Mouse (Mus musculus): Measurements from ENCODE around the gene AI481877. TPM values are rescaled to one million over a fixed set of nuclear protein-coding genes. Genes with fewer than 3 reads are reported as not detected.
A peak's percentile ranks its signal among the peaks of the same experiment; 100 is the strongest.

The AI481877 gene
- total and polyA plus RNA-seq, 3 experiments = not detected

- Histone ChIP-seq H3K4me3 (no peak overlapping the region), H3K4me1 (ENCODE audit: control insufficient read depth, insufficient read depth, low read length) (peaks cover 2% of the 10 kb centered on the region), H3K36me3 (ENCODE audit: control insufficient read depth, insufficient read depth, low read length) (peaks cover 8% of the 10 kb centered on the region; the same call in 1 of the 2 replicates), H3K9ac (ENCODE audit: low read depth, low read length) (no peak overlapping the region), H3K79me2 (replicated peaks; ENCODE audit: control insufficient read depth, insufficient read depth, low read length) (no peaks in the 10 kb centered on the region), H3K27me3 (ENCODE audit: control insufficient read depth, insufficient read depth, low read length) (no peaks in the 10 kb centered on the region), H3K27ac (peak overlapping the region; percentile 18; the same call in 1 of the 2 replicates)
- DNase-seq = no peak
- WGBS = 30% methylated on average over 6 of the region's 6 CpGs
- TF ChIP-seq CTCF (IDR thresholded peaks at IDR 0.05) (no peak), POLR2A (IDR thresholded peaks at IDR 0.05; ENCODE audit: insufficient read depth, low read depth, low read length) (no peak), EP300 (IDR thresholded peaks at IDR 0.05; ENCODE audit: insufficient read depth, low read depth, low read length) (no peak)
- intact Hi-C loops (cut with DNase I) = no loop called here
Measured at GRCm38 (mm10) chr4:59175929-59176328, 37.1 kb upstream of the AI481877 start.

- no peak overlapping the region for H3K4me3 ChIP-seq
- peaks cover 2% of the 10 kb centered on the region for H3K4me1 ChIP-seq (ENCODE audit: control insufficient read depth, insufficient read depth, low read length)
- no peak overlapping the region for H3K9ac ChIP-seq (ENCODE audit: low read depth, low read length)
- TF ChIP-seq CTCF (IDR thresholded peaks at IDR 0.05) = no peak
- TF ChIP-seq EP300 (IDR thresholded peaks at IDR 0.05; ENCODE audit: insufficient read depth, low read depth, low read length) = peak; percentile 58; the same call in 1 of the 2 replicates
- no peak for TF ChIP-seq POLR2A (IDR thresholded peaks at IDR 0.05; ENCODE audit: insufficient read depth, low read depth, low read length)
- DNase-seq = peak in 1 of 2 experiments; percentile 55
- peaks cover 8% of the 10 kb centered on the region; the same call in 1 of the 2 replicates for H3K36me3 ChIP-seq (ENCODE audit: control insufficient read depth, insufficient read depth, low read length)
- no peaks in the 10 kb centered on the region for H3K79me2 ChIP-seq (replicated peaks; ENCODE audit: control insufficient read depth, insufficient read depth, low read length)
- intact Hi-C loops (cut with DNase I) = no loop called here
- H3K27me3 ChIP-seq (ENCODE audit: control insufficient read depth, insufficient read depth, low read length) = no peaks in the 10 kb centered on the region
- H3K27ac ChIP-seq = peak overlapping the region; percentile 84
- WGBS = 35% methylated on average over 4 of the region's 4 CpGs
Measured at GRCm38 (mm10) chr4:59175003-59175402, 36.2 kb upstream of the AI481877 start.

- H3K27ac ChIP-seq = no peak overlapping the region; the same call in 1 of the 2 replicates
Measured at GRCm38 (mm10) chr4:59173181-59173922, 34.6 kb upstream of the AI481877 start.

GRCm38 (mm10) chr4:59172616-59173015, 33.8 kb upstream of the AI481877 start:
- no peak overlapping the region for H3K9ac ChIP-seq (ENCODE audit: low read depth, low read length)
- H3K4me3 ChIP-seq = no peak overlapping the region
- 0 out of 2 replicates have a peak overlapping the region, but pooled peaks have one; percentile 31 for H3K27ac ChIP-seq
- no peaks in the 10 kb centered on the region for H3K79me2 ChIP-seq (replicated peaks; ENCODE audit: control insufficient read depth, insufficient read depth, low read length)
- peaks cover 2% of the 10 kb centered on the region for H3K4me1 ChIP-seq (ENCODE audit: control insufficient read depth, insufficient read depth, low read length)
- intact Hi-C loops (cut with DNase I) = no loop called here
- H3K36me3 ChIP-seq (ENCODE audit: control insufficient read depth, insufficient read depth, low read length) = peaks cover 8% of the 10 kb centered on the region; the same call in 1 of the 2 replicates
- H3K27me3 ChIP-seq (ENCODE audit: control insufficient read depth, insufficient read depth, low read length) = no peaks in the 10 kb centered on the region
- DNase-seq = no peak
- 44% methylated on average over 2 of the region's 2 CpGs for WGBS
- TF ChIP-seq EP300 (IDR thresholded peaks at IDR 0.05; ENCODE audit: insufficient read depth, low read depth, low read length) = no peak
- TF ChIP-seq CTCF (IDR thresholded peaks at IDR 0.05) = no peak
- no peak for TF ChIP-seq POLR2A (IDR thresholded peaks at IDR 0.05; ENCODE audit: insufficient read depth, low read depth, low read length)

More at GRCm38 (mm10) chr4:59173181-59173922, 34.6 kb upstream of the AI481877 start:
- Histone ChIP-seq H3K4me3 (no peak overlapping the region), H3K36me3 (ENCODE audit: control insufficient read depth, insufficient read depth, low read length) (peaks cover 8% of the 10 kb centered on the region; the same call in 1 of the 2 replicates), H3K9ac (ENCODE audit: low read depth, low read length) (no peak overlapping the region), H3K4me1 (ENCODE audit: control insufficient read depth, insufficient read depth, low read length) (peaks cover 2% of the 10 kb centered on the region), H3K27me3 (ENCODE audit: control insufficient read depth, insufficient read depth, low read length) (no peaks in the 10 kb centered on the region), H3K79me2 (replicated peaks; ENCODE audit: control insufficient read depth, insufficient read depth, low read length) (no peaks in the 10 kb centered on the region)
- WGBS = 27% methylated on average over 2 of the region's 2 CpGs
- intact Hi-C loops (cut with DNase I) = no loop called here
- no peak for TF ChIP-seq CTCF (IDR thresholded peaks at IDR 0.05)
- no peak for TF ChIP-seq POLR2A (IDR thresholded peaks at IDR 0.05; ENCODE audit: insufficient read depth, low read depth, low read length)
- TF ChIP-seq EP300 (IDR thresholded peaks at IDR 0.05; ENCODE audit: insufficient read depth, low read depth, low read length) = no peak
- DNase-seq = no peak

GRCm38 (mm10) chr4:59169981-59170380, 31.2 kb upstream of the AI481877 start:
- H3K79me2 ChIP-seq (replicated peaks; ENCODE audit: control insufficient read depth, insufficient read depth, low read length) = no peaks in the 10 kb centered on the region
- H3K36me3 ChIP-seq (ENCODE audit: control insufficient read depth, insufficient read depth, low read length) = peaks cover 8% of the 10 kb centered on the region; the same call in 1 of the 2 replicates
- intact Hi-C loops (cut with DNase I) = no loop called here
- H3K4me3 ChIP-seq = no peak overlapping the region
- H3K27ac ChIP-seq = no peak overlapping the region
- no peak for TF ChIP-seq CTCF (IDR thresholded peaks at IDR 0.05)
- no peak for TF ChIP-seq EP300 (IDR thresholded peaks at IDR 0.05; ENCODE audit: insufficient read depth, low read depth, low read length)
- no peak for TF ChIP-seq POLR2A (IDR thresholded peaks at IDR 0.05; ENCODE audit: insufficient read depth, low read depth, low read length)
- H3K9ac ChIP-seq (ENCODE audit: low read depth, low read length) = no peak overlapping the region
- no peaks in the 10 kb centered on the region for H3K27me3 ChIP-seq (ENCODE audit: control insufficient read depth, insufficient read depth, low read length)
- H3K4me1 ChIP-seq (ENCODE audit: control insufficient read depth, insufficient read depth, low read length) = peaks cover 2% of the 10 kb centered on the region
- WGBS = 58% methylated on average over 5 of the region's 5 CpGs
- DNase-seq = no peak

- Histone ChIP-seq H3K9ac (ENCODE audit: low read depth, low read length) (no peak overlapping the region), H3K27me3 (ENCODE audit: control insufficient read depth, insufficient read depth, low read length) (no peaks in the 10 kb centered on the region), H3K4me1 (ENCODE audit: control insufficient read depth, insufficient read depth, low read length) (peaks cover 2% of the 10 kb centered on the region), H3K36me3 (ENCODE audit: control insufficient read depth, insufficient read depth, low read length) (no peaks in the 10 kb centered on the region), H3K4me3 (no peak overlapping the region), H3K27ac (no peak overlapping the region), H3K79me2 (replicated peaks; ENCODE audit: control insufficient read depth, insufficient read depth, low read length) (no peaks in the 10 kb centered on the region)
- TF ChIP-seq EP300 (IDR thresholded peaks at IDR 0.05; ENCODE audit: insufficient read depth, low read depth, low read length) (no peak), POLR2A (IDR thresholded peaks at IDR 0.05; ENCODE audit: insufficient read depth, low read depth, low read length) (no peak), CTCF (IDR thresholded peaks at IDR 0.05) (no peak)
- intact Hi-C loops (cut with DNase I) = no loop called here
- DNase-seq = no peak
- 89% methylated on average over 2 of the region's 2 CpGs for WGBS
Measured at GRCm38 (mm10) chr4:59167251-59167847, 28.6 kb upstream of the AI481877 start.

Measured in heart, adult 2 months (tissue).